Mouse (Mus musculus) stomach, embryonic 15.5 days (tissue): ENCODE data around the gene Bag3. TPM values are rescaled to one million over a fixed set of nuclear protein-coding genes. Genes with fewer than 3 reads are reported as not detected.

ENCODE experiments used
- ATAC-seq: fragments of 200-750 bp; cut with Nextera tagmentation; 2 replicates; pipeline ENCODE4 v1.8.0; 2017; ENCODE audit warnings: low read depth, moderate number of reproducible peaks, moderate TSS enrichment; ENCODE audit not compliant: insufficient read depth, low FRiP score
- H3K27ac ChIP-seq: fragments of 300-500 bp; sonication (generic); 2 replicates; pipeline ENCODE4 v1.5.1; 2015; ENCODE audit warnings: mild to moderate bottlenecking, inconsistent platforms
- H3K27me3 ChIP-seq: fragments of 300-500 bp; sonication (generic); replicated peaks from 2 replicates; pipeline ENCODE4 v1.6.1; 2015; ENCODE audit warnings: inconsistent platforms
- H3K36me3 ChIP-seq: fragments of 300-500 bp; sonication (generic); 2 replicates; pipeline ENCODE4 v1.6.1; 2015; ENCODE audit warnings: inconsistent platforms
- H3K4me1 ChIP-seq: fragments of 300-500 bp; sonication (generic); 2 replicates; pipeline ENCODE4 v1.6.1; 2015; ENCODE audit warnings: inconsistent platforms
- H3K4me2 ChIP-seq: fragments of 300-500 bp; sonication (generic); 2 replicates; pipeline ENCODE4 v1.6.1; 2015; ENCODE audit warnings: mild to moderate bottlenecking, inconsistent platforms
- H3K4me3 ChIP-seq: fragments of 300-500 bp; sonication (generic); replicated peaks from 2 replicates; pipeline ENCODE4 v1.5.1; 2015; ENCODE audit warnings: inconsistent platforms
- H3K9ac ChIP-seq: fragments of 300-500 bp; sonication (generic); 2 replicates; pipeline ENCODE4 v1.6.1; 2015; ENCODE audit warnings: inconsistent platforms
- H3K9me3 ChIP-seq: fragments of 300-500 bp; sonication (generic); 2 replicates; pipeline ENCODE4 v1.6.1; 2016; ENCODE audit warnings: inconsistent platforms
- WGBS: fragments of 180-500 bp; shearing (Covaris S2); methylation state at CpG from one replicate; pipeline ENCODE4 v1.1.7; 2015; 5-methylcytosine and 5-hydroxymethylcytosine counted together
- polyA plus RNA-seq: library from polyadenylated mRNA; unstranded; fragments of >200 nt; fragmentation: Nextera tagmentation; extraction: Ambion mirVana; gene quantifications from 2 replicates; pipeline ENCODE4 v1.2.1, GENCODE M21; 2015

Bag3 gene
- polyA plus RNA-seq, 1 experiment from 2014 or later, result 14.7 TPM

GRCm38 (mm10) chr7:128538769-128539168 lies 15.4 kb downstream of the Bag3 start:
- no peak overlapping the region for H3K27ac ChIP-seq
- no peak overlapping the region for H3K4me2 ChIP-seq
- peaks cover 42% of the 10 kb centered on the region for H3K4me1 ChIP-seq
- H3K27me3 ChIP-seq, result no peaks in the 10 kb centered on the region
- H3K9me3 ChIP-seq, result no peaks in the 10 kb centered on the region
- no peak for ATAC-seq
- 74% methylated on average over 5 of the region's 5 CpGs for WGBS
- H3K4me3 ChIP-seq, result no peak overlapping the region
- peaks cover 14% of the 10 kb centered on the region; the same call in 1 of the 2 replicates for H3K36me3 ChIP-seq
- no peak overlapping the region for H3K9ac ChIP-seq

GRCm38 (mm10) chr7:128540111-128540510 lies 16.7 kb downstream of the Bag3 start:
- 91% methylated on average over 13 of the region's 13 CpGs for WGBS
- no peak overlapping the region for H3K4me3 ChIP-seq

GRCm38 (mm10) chr7:128540734-128541133 lies 17.3 kb downstream of the Bag3 start:
- Histone ChIP-seq H3K27ac (peak overlapping the region; percentile 54), H3K4me1 (peaks cover 31% of the 10 kb centered on the region; the same call in 1 of the 2 replicates), H3K27me3 (no peaks in the 10 kb centered on the region), H3K9ac (no peak overlapping the region), H3K9me3 (no peaks in the 10 kb centered on the region), H3K36me3 (peaks cover 23% of the 10 kb centered on the region; the same call in 1 of the 2 replicates), H3K4me2 (no peak overlapping the region), H3K4me3 (no peak overlapping the region)
- 83% methylated on average over 16 of the region's 16 CpGs for WGBS
- no peak for ATAC-seq

More at GRCm38 (mm10) chr7:128540111-128540510, 16.7 kb downstream of the Bag3 start:
- Histone ChIP-seq H3K9ac (no peak overlapping the region), H3K27ac (peak overlapping the region; percentile 54; the same call in 1 of the 2 replicates), H3K4me2 (no peak overlapping the region), H3K4me1 (peaks cover 34% of the 10 kb centered on the region), H3K36me3 (peaks cover 19% of the 10 kb centered on the region; the same call in 1 of the 2 replicates), H3K27me3 (no peaks in the 10 kb centered on the region), H3K9me3 (no peaks in the 10 kb centered on the region)
- ATAC-seq, result no peak

- H3K27me3 ChIP-seq, result no peaks in the 10 kb centered on the region
- ATAC-seq, result no peak
- no peak overlapping the region for H3K4me3 ChIP-seq
- H3K9me3 ChIP-seq, result no peaks in the 10 kb centered on the region
- H3K9ac ChIP-seq, result no peak overlapping the region
- no peak overlapping the region for H3K4me2 ChIP-seq
- 69% methylated on average over 9 of the region's 9 CpGs for WGBS
- peaks cover 27% of the 10 kb centered on the region for H3K36me3 ChIP-seq
- peaks cover 31% of the 10 kb centered on the region; the same call in 1 of the 2 replicates for H3K4me1 ChIP-seq
- peak overlapping the region; percentile 54 for H3K27ac ChIP-seq
These were observed 17.8 kb downstream of the Bag3 start for GRCm38 (mm10) chr7:128541186-128541585.

GRCm38 (mm10) chr7:128541771-128542170 lies 18.4 kb downstream of the Bag3 start:
- no peak overlapping the region for H3K4me2 ChIP-seq
- no peak overlapping the region for H3K9ac ChIP-seq

GRCm38 (mm10) chr7:128542488-128542887 lies 19.1 kb downstream of the Bag3 start:
- Histone ChIP-seq H3K4me2 (no peak overlapping the region), H3K27ac (no peak overlapping the region), H3K4me1 (peaks cover 28% of the 10 kb centered on the region; the same call in 1 of the 2 replicates), H3K9ac (no peak overlapping the region), H3K36me3 (peaks cover 36% of the 10 kb centered on the region), H3K4me3 (no peak overlapping the region), H3K27me3 (no peaks in the 10 kb centered on the region), H3K9me3 (no peaks in the 10 kb centered on the region)
- no peak for ATAC-seq
- 51% methylated on average over 4 of the region's 4 CpGs for WGBS

More at GRCm38 (mm10) chr7:128541771-128542170, 18.4 kb downstream of the Bag3 start:
- Histone ChIP-seq H3K4me1 (peaks cover 31% of the 10 kb centered on the region; the same call in 1 of the 2 replicates), H3K9me3 (no peaks in the 10 kb centered on the region), H3K36me3 (peaks cover 32% of the 10 kb centered on the region), H3K27me3 (no peaks in the 10 kb centered on the region), H3K4me3 (no peak overlapping the region), H3K27ac (no peak overlapping the region)
- 88% methylated on average over 17 of the region's 17 CpGs for WGBS
- ATAC-seq, result no peak

- Histone ChIP-seq H3K9me3 (no peaks in the 10 kb centered on the region), H3K4me2 (no peak overlapping the region), H3K9ac (no peak overlapping the region), H3K4me1 (peaks cover 21% of the 10 kb centered on the region; the same call in 1 of the 2 replicates), H3K4me3 (no peak overlapping the region), H3K27me3 (no peaks in the 10 kb centered on the region), H3K27ac (no peak overlapping the region), H3K36me3 (peaks cover 45% of the 10 kb centered on the region)
- 59% methylated on average over 14 of the region's 14 CpGs for WGBS
- ATAC-seq, result peak; percentile 77
These were observed 19.9 kb downstream of the Bag3 start for GRCm38 (mm10) chr7:128543148-128543855.

- H3K4me3 ChIP-seq, result no peak overlapping the region
- WGBS, result 83% methylated on average over 3 of the region's 3 CpGs
- no peak overlapping the region for H3K4me2 ChIP-seq
- no peak overlapping the region for H3K27ac ChIP-seq
- H3K4me1 ChIP-seq, result peaks cover 17% of the 10 kb centered on the region
- ATAC-seq, result no peak
- H3K27me3 ChIP-seq, result no peaks in the 10 kb centered on the region
- peaks cover 45% of the 10 kb centered on the region for H3K36me3 ChIP-seq
- no peak overlapping the region for H3K9ac ChIP-seq
- no peaks in the 10 kb centered on the region for H3K9me3 ChIP-seq
These were observed 20.5 kb downstream of the Bag3 start for GRCm38 (mm10) chr7:128543961-128544360.

- Histone ChIP-seq H3K9me3 (no peaks in the 10 kb centered on the region), H3K27me3 (no peaks in the 10 kb centered on the region), H3K27ac (no peak overlapping the region), H3K36me3 (peaks cover 45% of the 10 kb centered on the region), H3K4me3 (no peak overlapping the region), H3K9ac (no peak overlapping the region), H3K4me1 (peaks cover 20% of the 10 kb centered on the region), H3K4me2 (no peak overlapping the region)
- no peak for ATAC-seq
- 89% methylated on average over 7 of the region's 7 CpGs for WGBS
These were observed 21.3 kb downstream of the Bag3 start for GRCm38 (mm10) chr7:128544566-128545262.

GRCm38 (mm10) chr7:128546031-128546430 lies 22.6 kb downstream of the Bag3 start:
- Histone ChIP-seq H3K4me1 (peaks cover 16% of the 10 kb centered on the region), H3K4me3 (no peak overlapping the region), H3K27ac (no peak overlapping the region), H3K36me3 (peaks cover 37% of the 10 kb centered on the region), H3K9ac (no peak overlapping the region), H3K9me3 (no peaks in the 10 kb centered on the region), H3K27me3 (no peaks in the 10 kb centered on the region), H3K4me2 (no peak overlapping the region)
- 94% methylated on average over 8 of the region's 8 CpGs for WGBS
- no peak for ATAC-seq

GRCm38 (mm10) chr7:128549137-128549536 lies 25.7 kb downstream of the Bag3 start:
- 25% methylated on average over 4 of the region's 4 CpGs for WGBS
- no peak overlapping the region for H3K4me2 ChIP-seq
- H3K36me3 ChIP-seq, result peaks cover 31% of the 10 kb centered on the region
- H3K9ac ChIP-seq, result no peak overlapping the region
- no peak for ATAC-seq
- peaks cover 7% of the 10 kb centered on the region; the same call in 1 of the 2 replicates for H3K4me1 ChIP-seq
- no peak overlapping the region for H3K4me3 ChIP-seq
- H3K27ac ChIP-seq, result no peak overlapping the region
- H3K9me3 ChIP-seq, result no peaks in the 10 kb centered on the region
- no peaks in the 10 kb centered on the region for H3K27me3 ChIP-seq
